Mouse (Mus musculus) embryonic fibroblast, embryonic 13.5 days (primary cell): ENCODE data around the gene Mtch2.

Source experiments
- CTCF ChIP-seq: IDR thresholded peaks from 2 replicates; pipeline ENCODE4 v1.5.1; 2011; ENCODE audit warnings: mild to moderate bottlenecking, control low read depth, low read length, moderate library complexity, borderline replicate concordance; ENCODE audit not compliant: insufficient read depth
- POLR2A ChIP-seq: IDR thresholded peaks from 2 replicates; pipeline ENCODE4 v1.6.1; 2011; ENCODE audit warnings: low read depth, mild to moderate bottlenecking, control low read depth, low read length, moderate library complexity

GRCm38 (mm10) chr2:90880144-90880785 is 33.3 kb downstream of the Mtch2 start:
- TF ChIP-seq CTCF (no peak), POLR2A (no peak)
